Mouse (Mus musculus) hindbrain, postnatal 0 days (tissue): ENCODE results near the gene Acvr2b. TPM values are rescaled to one million over a fixed set of nuclear protein-coding genes. Genes with fewer than 3 reads are reported as not detected.
A peak's percentile ranks its signal among the peaks of the same experiment; 100 is the strongest.
"Not testable (repeated sequence)": the region's sequence is repeated elsewhere in the genome, so short reads cannot be mapped to it uniquely, and the experiment has no call there.

Source experiments
- ATAC-seq: fragments of 200-750 bp; cut with Nextera tagmentation; 2 replicates; pipeline ENCODE4 v1.8.0; 2017; ENCODE audit warnings: mild to moderate bottlenecking, moderate TSS enrichment, moderate library complexity
- DNase-seq: peaks from one replicate; pipeline ENCODE4 v3.0.0-alpha.2; 2015; ENCODE audit warnings: low spot score
- H3K27ac ChIP-seq: fragments of 300-500 bp; sonication (generic); 2 replicates; pipeline ENCODE4 v1.5.1; 2014; ENCODE audit warnings: mild to moderate bottlenecking
- H3K27me3 ChIP-seq: fragments of 300-500 bp; sonication (generic); 2 replicates; pipeline ENCODE4 v1.6.1; 2014; ENCODE audit warnings: low read length, mixed read lengths; ENCODE audit not compliant: insufficient read depth
- H3K36me3 ChIP-seq: fragments of 300-500 bp; sonication (generic); 2 replicates; pipeline ENCODE4 v1.6.1; 2014; ENCODE audit warnings: low read length, mixed read lengths; ENCODE audit not compliant: insufficient read depth
- H3K4me1 ChIP-seq: fragments of 300-500 bp; sonication (generic); 2 replicates; pipeline ENCODE4 v1.6.1; 2014; ENCODE audit warnings: antibody characterized with exemption, low read length, mixed read lengths; ENCODE audit not compliant: insufficient read depth
- H3K4me2 ChIP-seq: fragments of 300-500 bp; sonication (generic); 2 replicates; pipeline ENCODE4 v1.6.1; 2014; ENCODE audit warnings: low read depth, mild to moderate bottlenecking, low read length, moderate library complexity, mixed read lengths
- H3K4me3 ChIP-seq: fragments of 300-500 bp; sonication (generic); 2 replicates; pipeline ENCODE4 v1.5.1; 2014; ENCODE audit warnings: low read length
- H3K9ac ChIP-seq: fragments of 300-500 bp; sonication (generic); replicated peaks from 2 replicates; pipeline ENCODE4 v1.6.1; 2014; ENCODE audit warnings: mild to moderate bottlenecking, low read length, moderate library complexity, mixed read lengths
- H3K9me3 ChIP-seq: fragments of 300-500 bp; sonication (generic); 2 replicates; pipeline ENCODE4 v1.6.1; 2016; ENCODE audit warnings: low read length, mixed read lengths
- CTCF ChIP-seq: IDR thresholded peaks from 2 replicates; pipeline ENCODE4 v1.5.1; 2016; ENCODE audit warnings: antibody characterized with exemption, control low read depth, low read depth
- WGBS: fragments of 180-500 bp; shearing (Covaris S2); extraction: QIAGEN DNeasy Blood & Tissue Kit; methylation state at CpG from one replicate; pipeline ENCODE4 v1.1.7; 2014; 5-methylcytosine and 5-hydroxymethylcytosine counted together
- polyA plus RNA-seq: library from polyadenylated mRNA; unstranded; fragments of >200 nt; fragmentation: Nextera tagmentation; extraction: Ambion mirVana; gene quantifications from 2 replicates; pipeline ENCODE4 v1.2.1, GENCODE M21; 2015
- total RNA-seq: library from RNA; depleted of rRNA; stranded (reverse); fragments of >200 nt; gene quantifications from 2 replicates; pipeline ENCODE4 v1.2.3, GENCODE M21; 2014

Gene Acvr2b
- total and polyA plus RNA-seq, 2 experiments from 2014 or later = 24.3 to 28.2 TPM

GRCm38 (mm10) chr9:119365284-119365683 is 36.6 kb upstream of the Acvr2b start, which contains the start of gene Slc22a14:
Gene Slc22a14, minus strand, starts transcription at chr9:119365553.
- no peak within 1 kb of the TSS for H3K9ac ChIP-seq
- no peaks in the 10 kb centered on the region for H3K27me3 ChIP-seq
- no peaks in the 10 kb centered on the region for H3K4me1 ChIP-seq
- no peak for TF ChIP-seq CTCF
- WGBS = 62% methylated on average over 7 of the region's 7 CpGs
- ATAC-seq (no peak), DNase-seq (no peak)
- H3K4me2 ChIP-seq = no peak within 1 kb of the TSS
- no peaks in the 10 kb centered on the region for H3K36me3 ChIP-seq
- no peak within 1 kb of the TSS for H3K4me3 ChIP-seq
- no peaks in the 10 kb centered on the region for H3K9me3 ChIP-seq
- H3K27ac ChIP-seq = no peak within 1 kb of the TSS

- no peak for TF ChIP-seq CTCF
- no peaks in the 10 kb centered on the region for H3K36me3 ChIP-seq
- WGBS = 90% methylated on average over 3 of the region's 3 CpGs
- H3K27ac ChIP-seq = no peak overlapping the region
- no peak overlapping the region for H3K4me2 ChIP-seq
- no peaks in the 10 kb centered on the region for H3K4me1 ChIP-seq
- ATAC-seq (no peak), DNase-seq (no peak)
- H3K9me3 ChIP-seq = no peaks in the 10 kb centered on the region
- no peak overlapping the region for H3K9ac ChIP-seq
- H3K4me3 ChIP-seq = no peak overlapping the region
- H3K27me3 ChIP-seq = no peaks in the 10 kb centered on the region
Measured at GRCm38 (mm10) chr9:119368367-119368766, 33.6 kb upstream of the Acvr2b start.

GRCm38 (mm10) chr9:119370770-119371169 is 31.1 kb upstream of the Acvr2b start:
- H3K4me3 ChIP-seq, H3K36me3 ChIP-seq, H3K27ac ChIP-seq, DNase-seq, H3K9ac ChIP-seq, H3K4me2 ChIP-seq, H3K4me1 ChIP-seq, H3K9me3 ChIP-seq, ATAC-seq, H3K27me3 ChIP-seq: not testable (repeated sequence)
- 91% methylated on average over 4 of the region's 4 CpGs for WGBS
- 0 out of 2 replicates have a peak, but pooled peaks have one; percentile 9 for TF ChIP-seq CTCF

- no peak for TF ChIP-seq CTCF
- no peak for DNase-seq
- H3K27me3 ChIP-seq = no peaks in the 10 kb centered on the region
- 76% methylated on average over 4 of the region's 4 CpGs for WGBS
- no peak overlapping the region for H3K27ac ChIP-seq
- no peaks in the 10 kb centered on the region for H3K9me3 ChIP-seq
- no peak for ATAC-seq
- no peak overlapping the region for H3K4me2 ChIP-seq
- no peak overlapping the region for H3K9ac ChIP-seq
- no peaks in the 10 kb centered on the region for H3K4me1 ChIP-seq
- no peak overlapping the region for H3K4me3 ChIP-seq
- no peaks in the 10 kb centered on the region for H3K36me3 ChIP-seq
Measured at GRCm38 (mm10) chr9:119371251-119371650, 30.7 kb upstream of the Acvr2b start.

GRCm38 (mm10) chr9:119375008-119375407 is 26.9 kb upstream of the Acvr2b start:
- Histone ChIP-seq H3K27ac (no peak overlapping the region), H3K36me3 (no peaks in the 10 kb centered on the region), H3K4me3 (no peak overlapping the region), H3K9ac (no peak overlapping the region), H3K27me3 (no peaks in the 10 kb centered on the region), H3K4me2 (no peak overlapping the region), H3K4me1 (no peaks in the 10 kb centered on the region), H3K9me3 (no peaks in the 10 kb centered on the region)
- no peak for TF ChIP-seq CTCF
- DNase-seq = no peak
- no peak for ATAC-seq
- 77% methylated on average over 3 of the region's 3 CpGs for WGBS

- WGBS = 68% methylated on average over 6 of the region's 6 CpGs
- no peak for DNase-seq
- ATAC-seq = no peak
- Histone ChIP-seq H3K9ac (no peak overlapping the region), H3K27me3 (no peaks in the 10 kb centered on the region), H3K4me3 (no peak overlapping the region), H3K4me1 (no peaks in the 10 kb centered on the region), H3K4me2 (no peak overlapping the region), H3K27ac (no peak overlapping the region), H3K9me3 (no peaks in the 10 kb centered on the region), H3K36me3 (no peaks in the 10 kb centered on the region)
- no peak for TF ChIP-seq CTCF
Measured at GRCm38 (mm10) chr9:119375556-119375955, 26.4 kb upstream of the Acvr2b start.

GRCm38 (mm10) chr9:119378231-119378630 is 23.7 kb upstream of the Acvr2b start:
- no peak overlapping the region for H3K4me3 ChIP-seq
- no peak overlapping the region for H3K9ac ChIP-seq
- ATAC-seq (no peak), DNase-seq (no peak)
- no peaks in the 10 kb centered on the region for H3K27me3 ChIP-seq
- H3K27ac ChIP-seq = no peak overlapping the region
- H3K4me1 ChIP-seq = no peaks in the 10 kb centered on the region
- WGBS = 94% methylated on average over 4 of the region's 4 CpGs
- H3K36me3 ChIP-seq = no peaks in the 10 kb centered on the region
- H3K4me2 ChIP-seq = no peak overlapping the region
- no peaks in the 10 kb centered on the region for H3K9me3 ChIP-seq
- no peak for TF ChIP-seq CTCF
